Mouse (Mus musculus): ENCODE results near the gene Slfn9.

GRCm38 (mm10) chr11:82961743-82962142, 29.9 kb downstream of the Slfn9 start:
- TF ChIP-seq CTCF (IDR thresholded peaks at IDR 0.05; ENCODE audit: extremely low read depth, insufficient read length, insufficient replicate concordance, low read depth, low read length) (no peak), POLR2A (IDR thresholded peaks at IDR 0.05; ENCODE audit: low read depth, low read length) (no peak)
